Mouse (Mus musculus): ENCODE measurements at regions not wholly inside any gene's neighbourhood (a gene's known extent, or its start where the extent isn't known, plus 50 kb on each side); places are given as distances from the start of the nearest gene placed in this dataset.

DNA sequence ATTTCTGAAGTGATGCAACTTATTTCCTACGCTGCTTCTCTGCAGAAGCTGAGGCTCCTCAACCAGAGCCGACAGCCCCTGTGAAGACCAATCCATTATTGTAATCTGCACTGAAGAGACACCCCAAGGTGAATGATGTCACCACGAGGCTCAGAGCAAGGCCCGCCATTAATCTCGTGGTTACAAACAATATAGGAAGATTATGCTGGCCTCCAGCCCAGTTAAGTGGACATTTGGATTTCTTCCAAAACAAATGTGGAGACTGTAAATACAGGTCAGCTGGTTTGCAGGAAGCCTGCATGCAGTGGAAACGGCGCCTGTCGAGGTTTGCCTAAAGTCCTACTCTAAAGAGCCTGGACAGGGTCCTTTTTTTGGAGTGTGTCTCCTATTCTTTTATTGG, 390.6 kb upstream of the Zmiz1 start:
- TF ChIP-seq CTCF (IDR thresholded peaks at IDR 0.05; ENCODE audit: insufficient read depth, low read depth, low read length): no peak
- TF ChIP-seq POLR2A (IDR thresholded peaks at IDR 0.05; ENCODE audit: insufficient read depth, low read depth, low read length): no peak

Data from olfactory bulb, adult 2 months (tissue).